ENCODE assay signal across 8 mouse cellular contexts in the genomic region with DNA sequence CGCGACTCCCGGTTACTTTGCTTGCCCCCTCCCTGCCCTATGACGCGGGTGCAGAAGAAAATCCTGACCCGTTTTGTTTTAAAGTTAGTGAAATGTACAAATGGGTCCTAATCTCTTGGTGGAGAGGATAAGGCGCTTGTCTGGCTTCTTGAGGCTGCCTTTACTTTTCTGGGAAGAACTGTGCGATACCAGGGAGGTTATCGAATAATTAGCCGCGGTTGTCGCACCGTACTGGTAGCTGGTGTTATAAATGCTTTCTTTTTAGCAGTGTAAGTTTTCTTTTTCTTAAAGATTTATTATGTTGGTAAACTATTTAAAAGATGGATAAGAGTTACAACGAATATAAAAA. TPM values are rescaled to one million over a fixed set of nuclear protein-coding genes. Genes with fewer than 3 reads are reported as not detected.
DNase-seq lines count a peak whose midpoint lies in the region; ATAC-seq and TF ChIP-seq lines count a peak whose summit lies in the region.

No protein-coding gene starts in this region.

- H3K9ac ChIP-seq in limb, embryonic 13.5 days: peak overlapping the region; percentile 85
- H3K9ac ChIP-seq in stomach, embryonic 15.5 days: peak overlapping the region; percentile 55

- no peak for TF ChIP-seq POLR2A in spleen, adult 2 months (IDR thresholded peaks at IDR 0.05; ENCODE audit: low read depth, low read length)

- no peaks in the 10 kb centered on the region for H3K27me3 ChIP-seq in spleen, adult 2 months (ENCODE audit: control insufficient read depth, insufficient read depth, low read length)
- H3K27me3 ChIP-seq in erythroblast, embryonic 14.5 days (ENCODE audit: control insufficient read depth): no peaks in the 10 kb centered on the region
- no peaks in the 10 kb centered on the region for H3K27me3 ChIP-seq in limb, embryonic 13.5 days
- no peaks in the 10 kb centered on the region for H3K27me3 ChIP-seq in stomach, embryonic 15.5 days (replicated peaks)

- peak overlapping the region; percentile 77; the same call in 1 of the 2 replicates for H3K27ac ChIP-seq in spleen, adult 2 months (ENCODE audit: insufficient read depth, low read length)
- H3K27ac ChIP-seq in limb, embryonic 13.5 days: peak overlapping the region; percentile 74
- peak overlapping the region; percentile 88 for H3K27ac ChIP-seq in stomach, embryonic 15.5 days

- no peak for DNase-seq in spleen, adult 2 months (ENCODE audit: low read depth in 1 of 2, low spot score in 2 of 2)
- DNase-seq in spleen, postnatal 14 days (ENCODE audit: low spot score in 2 of 2): no peak
- no peak for DNase-seq in embryo, embryonic 9.5 days (ENCODE audit: extremely low spot score)
- no peak for DNase-seq in cerebellum, adult 8-10 months

- peak overlapping the region; percentile 89 for H3K4me3 ChIP-seq in spleen, adult 2 months (ENCODE audit: extremely low read depth, insufficient read depth, insufficient read length)
- peak overlapping the region; percentile 90 for H3K4me3 ChIP-seq in erythroblast, embryonic 14.5 days (replicated peaks)
- H3K4me3 ChIP-seq in limb, embryonic 13.5 days: peak overlapping the region; percentile 83
- H3K4me3 ChIP-seq in stomach, embryonic 15.5 days (replicated peaks): peak overlapping the region; percentile 83

- no peak for TF ChIP-seq CTCF in spleen, adult 2 months (IDR thresholded peaks at IDR 0.05; ENCODE audit: extremely low read depth, insufficient read depth, insufficient read length, insufficient replicate concordance)

- peaks cover 1% of the 10 kb centered on the region for H3K36me3 ChIP-seq in spleen, adult 2 months (ENCODE audit: control insufficient read depth, insufficient read depth, low read length)
- peaks cover 31% of the 10 kb centered on the region for H3K36me3 ChIP-seq in erythroblast, embryonic 14.5 days (ENCODE audit: control insufficient read depth)
- H3K36me3 ChIP-seq in limb, embryonic 13.5 days: peaks cover 7% of the 10 kb centered on the region
- no peaks in the 10 kb centered on the region for H3K36me3 ChIP-seq in stomach, embryonic 15.5 days

- under 1% methylated on average over 14 of the region's 14 CpGs for WGBS in spleen, adult 2 months
- WGBS in limb, embryonic 13.5 days: 2% methylated on average over 14 of the region's 14 CpGs
- under 1% methylated on average over 14 of the region's 14 CpGs for WGBS in stomach, embryonic 15.5 days

- ATAC-seq in limb, embryonic 13.5 days (ENCODE audit: low FRiP score, low read depth): no peak
- ATAC-seq in stomach, embryonic 15.5 days (ENCODE audit: insufficient read depth, low FRiP score, low read depth): no peak
- ATAC-seq in megakaryocyte progenitor cell, adult 5-6 weeks (replicated peaks; ENCODE audit: poor library complexity): no peak

- H3K4me2 ChIP-seq in limb, embryonic 13.5 days (replicated peaks): peak overlapping the region; percentile 85
- H3K4me2 ChIP-seq in stomach, embryonic 15.5 days: peak overlapping the region; percentile 82

- no peaks in the 10 kb centered on the region; the same call in 1 of the 2 replicates for H3K4me1 ChIP-seq in spleen, adult 2 months (ENCODE audit: control insufficient read depth, insufficient read depth, insufficient read length)
- peaks cover 54% of the 10 kb centered on the region for H3K4me1 ChIP-seq in erythroblast, embryonic 14.5 days (ENCODE audit: control insufficient read depth)
- H3K4me1 ChIP-seq in limb, embryonic 13.5 days: peaks cover 10% of the 10 kb centered on the region
- H3K4me1 ChIP-seq in stomach, embryonic 15.5 days: 0 out of 2 replicates have a peak, but pooled peaks cover 4% of the 10 kb centered on the region

- no peaks in the 10 kb centered on the region for H3K9me3 ChIP-seq in erythroblast, embryonic 14.5 days (ENCODE audit: control insufficient read depth, low read length)
- H3K9me3 ChIP-seq in limb, embryonic 13.5 days: no peaks in the 10 kb centered on the region
- H3K9me3 ChIP-seq in stomach, embryonic 15.5 days: no peaks in the 10 kb centered on the region

RNA-seq across cellular contexts. Expression of gene Map3k13, which starts 0.5 kb away (rescaled TPM):
- 0.16 and 0.20 TPM in 2 replicates for polyA plus RNA-seq in spleen, adult 2 months (2012; rRNA removed)
- 0.01 TPM in 2 replicates for polyA plus RNA-seq in erythroblast, embryonic 14.5 days (2012)
- polyA plus RNA-seq in limb, embryonic 13.5 days (2015; fragmentation: Nextera tagmentation; extraction: Ambion mirVana): 0.87 and 1.0 TPM in 2 replicates
- polyA plus RNA-seq in stomach, embryonic 15.5 days (2015; fragmentation: Nextera tagmentation; extraction: Ambion mirVana): 1.1 TPM in 2 replicates
- total RNA-seq in megakaryocyte progenitor cell, adult 5-6 weeks (2015): 0.10 TPM in 1 of 2 replicates, not detected in the other
- total RNA-seq in megakaryocyte progenitor cell, adult 5-6 weeks (2017): 0.03 TPM in 1 of 2 replicates, not detected in the other

RNA-seq across cellular contexts. Expression of gene Ehhadh, which starts 7.1 kb away (rescaled TPM):
- 1.4 and 1.7 TPM in 2 replicates for polyA plus RNA-seq in spleen, adult 2 months (2012; rRNA removed)
- polyA plus RNA-seq in erythroblast, embryonic 14.5 days (2012): 0.05 and 0.13 TPM in 2 replicates
- 2.6 and 2.9 TPM in 2 replicates for polyA plus RNA-seq in limb, embryonic 13.5 days (2015; fragmentation: Nextera tagmentation; extraction: Ambion mirVana)
- polyA plus RNA-seq in stomach, embryonic 15.5 days (2015; fragmentation: Nextera tagmentation; extraction: Ambion mirVana): 5.0 and 5.1 TPM in 2 replicates
- total RNA-seq in megakaryocyte progenitor cell, adult 5-6 weeks (2015): 2.1 and 2.3 TPM in 2 replicates
- 2.6 and 2.9 TPM in 2 replicates for total RNA-seq in megakaryocyte progenitor cell, adult 5-6 weeks (2017)
